Mouse (Mus musculus) brain, embryonic 14.5 days (tissue): Measurements from ENCODE around the gene Sema3b. TPM values are rescaled to one million over a fixed set of nuclear protein-coding genes. Genes with fewer than 3 reads are reported as not detected.

Experiments
- DNase-seq: peaks from one replicate; pipeline ENCODE4 v3.0.0-alpha.2; 2011; ENCODE audit warnings: low read depth
- CTCF ChIP-seq: fragments of 200-500 bp; IDR thresholded peaks from 2 replicates; pipeline ENCODE4 v1.5.1; 2012; ENCODE audit warnings: inconsistent platforms, mild to moderate bottlenecking, moderate library complexity, borderline replicate concordance; ENCODE audit not compliant: insufficient read depth, insufficient read length; ENCODE audit errors: extremely low read depth
- POLR2A ChIP-seq: fragments of 200-500 bp; IDR thresholded peaks from 2 replicates; pipeline ENCODE4 v1.6.1; 2012; ENCODE audit warnings: mild to moderate bottlenecking, inconsistent platforms, borderline replicate concordance; ENCODE audit not compliant: poor library complexity, insufficient read depth, insufficient read length, severe bottlenecking; ENCODE audit errors: extremely low read depth
- polyA plus RNA-seq: library from polyadenylated mRNA; depleted of rRNA; stranded (reverse); fragments of >200 nt; gene quantifications from 2 replicates; pipeline ENCODE4 v1.2.3, GENCODE M21; 2012; rRNA removed

Gene Sema3b
- 3.9 and 6.7 TPM in 2 replicates for polyA plus RNA-seq

- peak; percentile 46 for DNase-seq
- TF ChIP-seq CTCF (no peak), POLR2A (no peak)
These were observed at the start of gene Sema3b for GRCm38 (mm10) chr9:107608741-107609432. TSS of gene Sema3b (minus strand) at chr9:107609229.

- TF ChIP-seq CTCF (no peak), POLR2A (no peak)
- no peak for DNase-seq
These were observed 49.1 kb upstream of the Sema3b start for GRCm38 (mm10) chr9:107658096-107658495.

- TF ChIP-seq POLR2A (no peak), CTCF (no peak)
- no peak for DNase-seq
These were observed 48.1 kb upstream of the Sema3b start for GRCm38 (mm10) chr9:107657144-107657543.

- no peak for DNase-seq
- TF ChIP-seq CTCF = no peak
- TF ChIP-seq POLR2A = no peak
These were observed 45.6 kb upstream of the Sema3b start for GRCm38 (mm10) chr9:107654585-107654984.

GRCm38 (mm10) chr9:107653474-107653873, 44.4 kb upstream of the Sema3b start:
- DNase-seq = no peak
- TF ChIP-seq CTCF (no peak), POLR2A (no peak)

GRCm38 (mm10) chr9:107650708-107651481, 41.9 kb upstream of the Sema3b start:
- DNase-seq = peak; percentile 92
- TF ChIP-seq POLR2A (no peak), CTCF (no peak)

- DNase-seq = peak; percentile 73
- no peak for TF ChIP-seq POLR2A
- no peak for TF ChIP-seq CTCF
These were observed 41.2 kb upstream of the Sema3b start for GRCm38 (mm10) chr9:107650225-107650624.

- DNase-seq = no peak
- TF ChIP-seq POLR2A = no peak
- TF ChIP-seq CTCF = no peak
These were observed 39.7 kb upstream of the Sema3b start for GRCm38 (mm10) chr9:107648767-107649166.

GRCm38 (mm10) chr9:107646975-107647374, 37.9 kb upstream of the Sema3b start:
- no peak for DNase-seq
- TF ChIP-seq CTCF (no peak), POLR2A (no peak)

GRCm38 (mm10) chr9:107645577-107645976, 36.5 kb upstream of the Sema3b start:
- TF ChIP-seq CTCF (peak; percentile 94), POLR2A (no peak)
- peak; percentile 89 for DNase-seq

- TF ChIP-seq POLR2A (no peak), CTCF (no peak)
- no peak for DNase-seq
These were observed 36.1 kb upstream of the Sema3b start for GRCm38 (mm10) chr9:107645153-107645510.
